Mouse (Mus musculus): ENCODE measurements around the gene Zdhhc24. TPM values are rescaled to one million over a fixed set of nuclear protein-coding genes. Genes with fewer than 3 reads are reported as not detected.

The Zdhhc24 gene
- polyA plus RNA-seq, 1 experiment: 25.0 TPM

GRCm38 (mm10) chr19:4839149-4839548 lies 39.3 kb upstream of the Zdhhc24 start, which contains the start of the genes Ccs and Ccdc87:
Gene Ccs, minus strand, starts transcription at chr19:4839332.
Gene Ccdc87, plus strand, starts transcription at chr19:4839366.
- WGBS: 1% methylated on average over 25 of the region's 25 CpGs
- DNase-seq (ENCODE audit: low read depth in 1 of 2, low spot score in 2 of 2): peak; percentile 84 to 92
- H3K4me3 ChIP-seq (ENCODE audit: extremely low read depth, insufficient read depth, insufficient read length): peak within 1 kb of the TSS; percentile 68
- TF ChIP-seq CTCF (IDR thresholded peaks at IDR 0.05; ENCODE audit: extremely low read depth, insufficient read depth, insufficient read length, insufficient replicate concordance) (no peak), POLR2A (IDR thresholded peaks at IDR 0.05; ENCODE audit: low read depth, low read length) (peak; percentile 26; the same call in 1 of the 2 replicates)
- no peaks in the 10 kb centered on the region for H3K27me3 ChIP-seq (ENCODE audit: control insufficient read depth, insufficient read depth, low read length)
- H3K27ac ChIP-seq (ENCODE audit: insufficient read depth, low read length): no peak within 1 kb of the TSS
- H3K4me1 ChIP-seq (ENCODE audit: control insufficient read depth, insufficient read depth, insufficient read length): peaks cover 3% of the 10 kb centered on the region; the same call in 1 of the 2 replicates
- H3K36me3 ChIP-seq (ENCODE audit: control insufficient read depth, insufficient read depth, low read length): no peaks in the 10 kb centered on the region

- H3K27me3 ChIP-seq (ENCODE audit: control insufficient read depth, insufficient read depth, low read length): no peaks in the 10 kb centered on the region
- WGBS: 83% methylated on average over 9 of the region's 9 CpGs
- no peaks in the 10 kb centered on the region for H3K36me3 ChIP-seq (ENCODE audit: control insufficient read depth, insufficient read depth, low read length)
- H3K4me3 ChIP-seq (ENCODE audit: extremely low read depth, insufficient read depth, insufficient read length): no peak overlapping the region
- no peak for DNase-seq (ENCODE audit: low read depth in 1 of 2, low spot score in 2 of 2)
- H3K4me1 ChIP-seq (ENCODE audit: control insufficient read depth, insufficient read depth, insufficient read length): peaks cover 3% of the 10 kb centered on the region; the same call in 1 of the 2 replicates
- TF ChIP-seq CTCF (IDR thresholded peaks at IDR 0.05; ENCODE audit: extremely low read depth, insufficient read depth, insufficient read length, insufficient replicate concordance): no peak
- no peak for TF ChIP-seq POLR2A (IDR thresholded peaks at IDR 0.05; ENCODE audit: low read depth, low read length)
- H3K27ac ChIP-seq (ENCODE audit: insufficient read depth, low read length): no peak overlapping the region
Measured at GRCm38 (mm10) chr19:4840848-4841247, 37.6 kb upstream of the Zdhhc24 start.

GRCm38 (mm10) chr19:4842611-4843010 lies 35.9 kb upstream of the Zdhhc24 start:
- DNase-seq (ENCODE audit: low read depth in 1 of 2, low spot score in 2 of 2): no peak
- Histone ChIP-seq H3K4me3 (ENCODE audit: extremely low read depth, insufficient read depth, insufficient read length) (no peak overlapping the region), H3K36me3 (ENCODE audit: control insufficient read depth, insufficient read depth, low read length) (no peaks in the 10 kb centered on the region), H3K4me1 (ENCODE audit: control insufficient read depth, insufficient read depth, insufficient read length) (peaks cover 3% of the 10 kb centered on the region; the same call in 1 of the 2 replicates), H3K27ac (ENCODE audit: insufficient read depth, low read length) (peak overlapping the region; percentile 61; the same call in 1 of the 2 replicates), H3K27me3 (ENCODE audit: control insufficient read depth, insufficient read depth, low read length) (no peaks in the 10 kb centered on the region)
- 42% methylated on average over 2 of the region's 2 CpGs for WGBS
- no peak for TF ChIP-seq CTCF (IDR thresholded peaks at IDR 0.05; ENCODE audit: extremely low read depth, insufficient read depth, insufficient read length, insufficient replicate concordance)
- no peak for TF ChIP-seq POLR2A (IDR thresholded peaks at IDR 0.05; ENCODE audit: low read depth, low read length)

- no peak for DNase-seq (ENCODE audit: low read depth in 1 of 2, low spot score in 2 of 2)
- TF ChIP-seq CTCF (IDR thresholded peaks at IDR 0.05; ENCODE audit: extremely low read depth, insufficient read depth, insufficient read length, insufficient replicate concordance): no peak
- Histone ChIP-seq H3K4me3 (ENCODE audit: extremely low read depth, insufficient read depth, insufficient read length) (no peak overlapping the region), H3K27me3 (ENCODE audit: control insufficient read depth, insufficient read depth, low read length) (no peaks in the 10 kb centered on the region), H3K36me3 (ENCODE audit: control insufficient read depth, insufficient read depth, low read length) (no peaks in the 10 kb centered on the region), H3K27ac (ENCODE audit: insufficient read depth, low read length) (no peak overlapping the region), H3K4me1 (ENCODE audit: control insufficient read depth, insufficient read depth, insufficient read length) (no peaks in the 10 kb centered on the region)
- WGBS: 65% methylated on average over 2 of the region's 2 CpGs
Measured at GRCm38 (mm10) chr19:4845846-4846245, 32.6 kb upstream of the Zdhhc24 start.

- H3K27ac ChIP-seq (ENCODE audit: insufficient read depth, low read length): no peak overlapping the region
- no peak for DNase-seq (ENCODE audit: low read depth in 1 of 2, low spot score in 2 of 2)
- H3K4me1 ChIP-seq (ENCODE audit: control insufficient read depth, insufficient read depth, insufficient read length): no peaks in the 10 kb centered on the region
- H3K27me3 ChIP-seq (ENCODE audit: control insufficient read depth, insufficient read depth, low read length): no peaks in the 10 kb centered on the region
- H3K36me3 ChIP-seq (ENCODE audit: control insufficient read depth, insufficient read depth, low read length): no peaks in the 10 kb centered on the region
- peak; percentile 32; the same call in 1 of the 2 replicates for TF ChIP-seq CTCF (IDR thresholded peaks at IDR 0.05; ENCODE audit: extremely low read depth, insufficient read depth, insufficient read length, insufficient replicate concordance)
- TF ChIP-seq POLR2A (IDR thresholded peaks at IDR 0.05; ENCODE audit: low read depth, low read length): no peak
- H3K4me3 ChIP-seq (ENCODE audit: extremely low read depth, insufficient read depth, insufficient read length): no peak overlapping the region
- WGBS: 26% methylated on average over 7 of the region's 7 CpGs
Measured at GRCm38 (mm10) chr19:4847490-4847889, 31.0 kb upstream of the Zdhhc24 start.

GRCm38 (mm10) chr19:4849800-4850199 lies 28.7 kb upstream of the Zdhhc24 start:
- 81% methylated on average over 4 of the region's 4 CpGs for WGBS
- Histone ChIP-seq H3K27ac (ENCODE audit: insufficient read depth, low read length) (no peak overlapping the region), H3K4me3 (ENCODE audit: extremely low read depth, insufficient read depth, insufficient read length) (no peak overlapping the region), H3K36me3 (ENCODE audit: control insufficient read depth, insufficient read depth, low read length) (no peaks in the 10 kb centered on the region), H3K27me3 (ENCODE audit: control insufficient read depth, insufficient read depth, low read length) (peaks cover 2% of the 10 kb centered on the region; the same call in 1 of the 2 replicates), H3K4me1 (ENCODE audit: control insufficient read depth, insufficient read depth, insufficient read length) (no peaks in the 10 kb centered on the region)
- DNase-seq (ENCODE audit: low read depth in 1 of 2, low spot score in 2 of 2): no peak
- no peak for TF ChIP-seq CTCF (IDR thresholded peaks at IDR 0.05; ENCODE audit: extremely low read depth, insufficient read depth, insufficient read length, insufficient replicate concordance)
- TF ChIP-seq POLR2A (IDR thresholded peaks at IDR 0.05; ENCODE audit: low read depth, low read length): no peak

- H3K27ac ChIP-seq (ENCODE audit: insufficient read depth, low read length): no peak overlapping the region
- H3K4me3 ChIP-seq (ENCODE audit: extremely low read depth, insufficient read depth, insufficient read length): no peak overlapping the region
- no peaks in the 10 kb centered on the region for H3K4me1 ChIP-seq (ENCODE audit: control insufficient read depth, insufficient read depth, insufficient read length)
- WGBS: 65% methylated on average over 5 of the region's 5 CpGs
- H3K36me3 ChIP-seq (ENCODE audit: control insufficient read depth, insufficient read depth, low read length): no peaks in the 10 kb centered on the region
- TF ChIP-seq POLR2A (IDR thresholded peaks at IDR 0.05; ENCODE audit: low read depth, low read length) (no peak), CTCF (IDR thresholded peaks at IDR 0.05; ENCODE audit: extremely low read depth, insufficient read depth, insufficient read length, insufficient replicate concordance) (no peak)
- DNase-seq (ENCODE audit: low read depth in 1 of 2, low spot score in 2 of 2): no peak
- H3K27me3 ChIP-seq (ENCODE audit: control insufficient read depth, insufficient read depth, low read length): peaks cover 2% of the 10 kb centered on the region; the same call in 1 of the 2 replicates
Measured at GRCm38 (mm10) chr19:4850281-4850680, 28.2 kb upstream of the Zdhhc24 start.
